Mouse (Mus musculus) left cerebral cortex, postnatal 4 days (tissue): ENCODE data around the gene 4930563M21Rik. TPM values are rescaled to one million over a fixed set of nuclear protein-coding genes. Genes with fewer than 3 reads are reported as not detected.

ENCODE experiments used
- total RNA-seq, 2 experiments: library from RNA; stranded (reverse); gene quantifications; 2 replicates each; pipeline ENCODE4 v1.2.3; 2021

4930563M21Rik gene
- total RNA-seq, 2 experiments from 2014 or later = not detected

Other genes starting within 250 kb of the 4930563M21Rik start
- gene Scaper, start 72.4 kb downstream of the 4930563M21Rik start, total RNA-seq = 10 to 100 TPM; 70.0 to 70.1 TPM
- gene Rcn2, start 31.3 kb upstream of the 4930563M21Rik start, total RNA-seq = 100 to 1,000 TPM in 1 of 2 experiments, 10 to 100 TPM in 1; 94.0 to 102 TPM
- 1 to 10 TPM; 1.0 to 1.2 TPM for gene Pstpip1, start 79.4 kb upstream of the 4930563M21Rik start, total RNA-seq
- 100 to 1,000 TPM; 238 to 243 TPM for gene Tspan3, start 154.9 kb upstream of the 4930563M21Rik start, total RNA-seq